In genomic region chr11:34072309-34072708, GRCm38 (mm10) we compare ENCODE assay signal across 12 mouse cellular contexts. TPM values are rescaled to one million over a fixed set of nuclear protein-coding genes. Genes with fewer than 3 reads are reported as not detected.
A peak's percentile ranks its signal among the peaks of the same experiment; 100 is the strongest.
DNase-seq lines count a peak whose midpoint lies in the region; ATAC-seq and TF ChIP-seq lines count a peak whose summit lies in the region.
"Had no signal": no experiment of that assay in that cellular context is flagged by ENCODE, and none has a peak within 500 bp of the region (broad histone marks: within the 10 kb centered on the region; RNA-seq: fewer than 3 reads in every experiment).

No protein-coding gene starts in this region.

- H3K4me2 ChIP-seq in lung, embryonic 14.5 days = no peak overlapping the region
- no peak overlapping the region for H3K4me2 ChIP-seq in stomach, embryonic 16.5 days (ENCODE audit: low read depth, low read length)
- H3K4me2 ChIP-seq in kidney, embryonic 16.5 days (replicated peaks; ENCODE audit: low read depth, low read length) = no peak overlapping the region
- H3K4me2 ChIP-seq: heart, embryonic 13.5 days had no signal

- no peaks in the 10 kb centered on the region for H3K9me3 ChIP-seq in lung, embryonic 14.5 days (ENCODE audit: low read depth, low read length)
- no peaks in the 10 kb centered on the region for H3K9me3 ChIP-seq in stomach, embryonic 16.5 days (replicated peaks; ENCODE audit: control insufficient read depth, low read length)
- no peaks in the 10 kb centered on the region for H3K9me3 ChIP-seq in kidney, embryonic 16.5 days (ENCODE audit: low read length)
- H3K9me3 ChIP-seq: forebrain, embryonic 10.5 days; heart, embryonic 13.5 days had no signal

- H3K36me3 ChIP-seq in lung, embryonic 14.5 days (ENCODE audit: insufficient read depth) = no peaks in the 10 kb centered on the region
- H3K36me3 ChIP-seq in stomach, embryonic 16.5 days (ENCODE audit: control insufficient read depth, insufficient read depth, low read length) = no peaks in the 10 kb centered on the region
- no peaks in the 10 kb centered on the region for H3K36me3 ChIP-seq in kidney, embryonic 16.5 days (ENCODE audit: insufficient read depth, low read length)
- H3K36me3 ChIP-seq: forebrain, embryonic 10.5 days; heart, embryonic 13.5 days had no signal

- no peak for TF ChIP-seq POLR2A in lung, adult 2 months (IDR thresholded peaks at IDR 0.05; ENCODE audit: borderline replicate concordance, extremely low read depth, low read depth, low read length)

- H3K4me1 ChIP-seq in lung, adult 2 months (ENCODE audit: control insufficient read depth, insufficient read depth, low read length) = peaks cover 2% of the 10 kb centered on the region; the same call in 1 of the 2 replicates
- H3K4me1 ChIP-seq in lung, embryonic 14.5 days (ENCODE audit: insufficient read depth) = peaks cover 5% of the 10 kb centered on the region; the same call in 1 of the 2 replicates
- H3K4me1 ChIP-seq in stomach, embryonic 16.5 days (ENCODE audit: control insufficient read depth, insufficient read depth, low read length) = peaks cover 14% of the 10 kb centered on the region
- no peaks in the 10 kb centered on the region for H3K4me1 ChIP-seq in kidney, embryonic 16.5 days (ENCODE audit: insufficient read depth, low read length)

- no peak overlapping the region for H3K9ac ChIP-seq in lung, embryonic 14.5 days
- no peak overlapping the region for H3K9ac ChIP-seq in stomach, embryonic 16.5 days (ENCODE audit: low read length)
- no peak overlapping the region for H3K9ac ChIP-seq in kidney, embryonic 16.5 days (replicated peaks; ENCODE audit: low read length)
- H3K9ac ChIP-seq: heart, embryonic 13.5 days had no signal

- DNase-seq in lung, adult 18-20 months = peak; percentile 26 to 47
- no peak for DNase-seq in lung, adult 2 months
- peak; percentile 58 for DNase-seq in lung, embryonic 14.5 days
- no peak for DNase-seq in cerebellum, adult 11 months
- no peak for DNase-seq in layer of hippocampus, postnatal 25 days (ENCODE audit: extremely low spot score in 1 of 2, low spot score in 1 of 2)
- DNase-seq: kidney, adult 9 months had no signal

- no peak overlapping the region; the same call in 1 of the 2 replicates for H3K27ac ChIP-seq in lung, embryonic 14.5 days (ENCODE audit: low read depth)
- H3K27ac ChIP-seq in stomach, embryonic 16.5 days (ENCODE audit: low read length) = peak overlapping the region; percentile 34; the same call in 1 of the 2 replicates
- no peak overlapping the region for H3K27ac ChIP-seq in kidney, embryonic 16.5 days (ENCODE audit: low read length)
- H3K27ac ChIP-seq: forebrain, embryonic 10.5 days; heart, embryonic 13.5 days had no signal

- peak; percentile 86 for ATAC-seq in common myeloid progenitor, adult 5-6 weeks (replicated peaks; ENCODE audit: low read depth, poor library complexity, severe bottlenecking)
- peak; percentile 60 for ATAC-seq in lung, embryonic 14.5 days (ENCODE audit: insufficient read depth)
- ATAC-seq in stomach, embryonic 16.5 days (ENCODE audit: insufficient read depth, low FRiP score) = peak; percentile 74
- ATAC-seq in kidney, embryonic 16.5 days (ENCODE audit: low FRiP score, low TSS enrichment) = no peak

- H3K27me3 ChIP-seq in lung, embryonic 14.5 days (ENCODE audit: insufficient read depth, low read length) = no peaks in the 10 kb centered on the region
- no peaks in the 10 kb centered on the region for H3K27me3 ChIP-seq in stomach, embryonic 16.5 days (ENCODE audit: control insufficient read depth, insufficient read depth, low read length)
- no peaks in the 10 kb centered on the region; the same call in 1 of the 2 replicates for H3K27me3 ChIP-seq in kidney, embryonic 16.5 days (ENCODE audit: insufficient read depth, low read length)

- no peak for TF ChIP-seq CTCF in lung, adult 2 months (IDR thresholded peaks at IDR 0.05; ENCODE audit: insufficient read depth, low read length)
- TF ChIP-seq CTCF in lung, embryonic 14.5 days (IDR thresholded peaks at IDR 0.05; ENCODE audit: low read depth) = no peak

- WGBS in lung, adult 2 months = 47% methylated on average over 4 of the region's 4 CpGs
- whole genome bisulfite sequencing in lung, embryonic 14.5 days = 56% methylated on average over 4 of the region's 4 CpGs
- WGBS in stomach, embryonic 16.5 days = 50% methylated on average over 4 of the region's 4 CpGs
- 71% methylated on average over 4 of the region's 4 CpGs for WGBS in kidney, embryonic 16.5 days

- H3K4me3 ChIP-seq in lung, adult 2 months (replicated peaks; ENCODE audit: extremely low read depth, low read depth, low read length) = no peak overlapping the region
- H3K4me3 ChIP-seq in lung, embryonic 14.5 days (ENCODE audit: low read depth, low read length) = no peak overlapping the region
- no peak overlapping the region for H3K4me3 ChIP-seq in stomach, embryonic 16.5 days (replicated peaks; ENCODE audit: low read length)
- no peak overlapping the region for H3K4me3 ChIP-seq in kidney, embryonic 16.5 days (ENCODE audit: low read length)
- H3K4me3 ChIP-seq: forebrain, embryonic 10.5 days; heart, embryonic 13.5 days had no signal

RNA-seq across cellular contexts. Expression of gene Lcp2, which starts 25.6 kb away (rescaled TPM):
- polyA plus RNA-seq in lung, adult 2 months (2012; rRNA removed) = 7.0 and 9.1 TPM in 2 replicates
- 19.9 and 32.6 TPM in 2 replicates for total RNA-seq in common myeloid progenitor, adult 5-6 weeks (2017)
- 2.5 and 4.0 TPM in 2 replicates for polyA plus RNA-seq in lung, embryonic 14.5 days (2014; fragmentation: Nextera tagmentation; extraction: Ambion mirVana)
- 3.8 and 4.7 TPM in 2 replicates for polyA plus RNA-seq in stomach, embryonic 16.5 days (2015; fragmentation: Nextera tagmentation; extraction: Ambion mirVana)
- 2.5 TPM in 2 replicates for polyA plus RNA-seq in kidney, embryonic 16.5 days (2015; fragmentation: Nextera tagmentation; extraction: Ambion mirVana)
- 1 to 10 TPM; 3.2 to 3.3 TPM for total RNA-seq in layer of hippocampus, postnatal 25 days (2021)

RNA-seq across cellular contexts. Expression of gene 4930469K13Rik, which starts 26.0 kb away (rescaled TPM):
- polyA plus RNA-seq in lung, adult 2 months (2012; rRNA removed) = not detected in 2 replicates
- total RNA-seq in common myeloid progenitor, adult 5-6 weeks (2017) = not detected in 2 replicates
- not detected in 2 replicates for polyA plus RNA-seq in lung, embryonic 14.5 days (2014; fragmentation: Nextera tagmentation; extraction: Ambion mirVana)
- polyA plus RNA-seq in stomach, embryonic 16.5 days (2015; fragmentation: Nextera tagmentation; extraction: Ambion mirVana) = not detected in 2 replicates
- not detected in 2 replicates for polyA plus RNA-seq in kidney, embryonic 16.5 days (2015; fragmentation: Nextera tagmentation; extraction: Ambion mirVana)
- not detected for total RNA-seq in layer of hippocampus, postnatal 25 days (2021)
- total RNA-seq: left cerebral cortex, postnatal 25 days had no signal
- polyA plus RNA-seq: forebrain, embryonic 10.5 days; heart, embryonic 13.5 days had no signal

Comparison
In these comparisons a context has a peak if more than half of its experiments do, and no peak if none do; other contexts are left out.
1. DNase-seq: peak in lung, adult 18-20 months (2 of 2) and lung, embryonic 14.5 days (single experiment); none in lung, adult 2 months (single experiment), cerebellum, adult 11 months (single experiment) and layer of hippocampus, postnatal 25 days (0 of 2).